Mouse (Mus musculus) small intestine, adult 2 months (tissue): ENCODE measurements at regions not wholly inside any gene's neighbourhood (a gene's known extent, or its start where the extent isn't known, plus 50 kb on each side); places are given as distances from the start of the nearest gene placed in this dataset.

Experiments
- CTCF ChIP-seq: fragments of 200-500 bp; IDR thresholded peaks from 2 replicates; pipeline ENCODE4 v1.5.1; 2012; ENCODE audit warnings: low read depth, mild to moderate bottlenecking, control low read depth, inconsistent platforms, low read length, moderate library complexity, mixed read lengths; ENCODE audit not compliant: insufficient replicate concordance, insufficient read length; ENCODE audit errors: extremely low read depth
- POLR2A ChIP-seq: fragments of 200-500 bp; IDR thresholded peaks from 2 replicates; pipeline ENCODE4 v1.6.1; 2012; ENCODE audit warnings: low read depth, mild to moderate bottlenecking, control low read depth, inconsistent platforms, low read length, moderate library complexity

- no peak for TF ChIP-seq CTCF
- TF ChIP-seq POLR2A: no peak
Measured at GRCm38 (mm10) chr14:68935303-68935662, 358.8 kb downstream of the Synb start.
